Mouse (Mus musculus): ENCODE measurements around the gene Proz.

DNA sequence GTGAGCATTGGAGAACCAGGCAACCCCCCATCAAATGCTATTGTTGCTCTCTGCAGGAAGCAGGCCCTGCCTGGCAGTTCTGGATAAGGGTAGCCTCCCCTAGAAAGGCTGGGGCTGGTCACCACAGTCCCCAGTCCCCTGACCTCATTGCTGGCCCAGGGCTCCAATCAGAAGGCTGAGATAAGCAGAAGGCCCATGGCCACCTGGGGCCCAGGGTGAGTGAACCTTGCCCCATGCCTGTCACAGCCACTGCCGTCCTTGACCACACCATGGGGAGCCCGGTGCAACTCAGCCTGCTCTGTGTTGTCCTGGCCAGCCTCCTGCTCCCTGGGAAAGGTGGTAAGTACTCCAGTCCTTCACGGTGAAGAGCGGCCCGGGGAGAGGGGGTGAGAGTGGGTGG, 23.1 kb upstream of the Proz start:
- TF ChIP-seq POLR2A (IDR thresholded peaks at IDR 0.05; ENCODE audit: borderline replicate concordance, control insufficient read depth, low read depth, low read length) (no peak), CTCF (IDR thresholded peaks at IDR 0.05; ENCODE audit: control insufficient read depth, insufficient read depth, low read length) (no peak)

Measured in bone marrow, adult 2 months (tissue).